Mouse (Mus musculus) heart, postnatal 0 days (tissue): ENCODE measurements around the gene Dhcr24. TPM values are rescaled to one million over a fixed set of nuclear protein-coding genes. Genes with fewer than 3 reads are reported as not detected.

Experiments used
- ATAC-seq: fragments of 200-750 bp; cut with Nextera tagmentation; 2 replicates; pipeline ENCODE4 v1.8.0; 2017; ENCODE audit warnings: low read depth, moderate number of reproducible peaks, moderate library complexity; ENCODE audit not compliant: insufficient read depth
- DNase-seq: peaks from one replicate; pipeline ENCODE4 v3.0.0-alpha.2; 2016; ENCODE audit warnings: low spot score
- H3K27ac ChIP-seq: fragments of 300-500 bp; sonication (generic); 2 replicates; pipeline ENCODE4 v1.5.1; 2014; ENCODE audit warnings: low read depth, mild to moderate bottlenecking
- H3K27me3 ChIP-seq: fragments of 300-500 bp; sonication (generic); 2 replicates; pipeline ENCODE4 v1.6.1; 2014; ENCODE audit warnings: low read length, mixed read lengths; ENCODE audit not compliant: control insufficient read depth, insufficient read depth
- H3K36me3 ChIP-seq: fragments of 300-500 bp; sonication (generic); replicated peaks from 2 replicates; pipeline ENCODE4 v1.6.1; 2014; ENCODE audit warnings: low read length, mixed read lengths; ENCODE audit not compliant: control insufficient read depth, insufficient read depth
- H3K4me1 ChIP-seq: fragments of 300-500 bp; sonication (generic); 2 replicates; pipeline ENCODE4 v1.6.1; 2014; ENCODE audit warnings: antibody characterized with exemption; ENCODE audit not compliant: control insufficient read depth, insufficient read depth
- H3K4me2 ChIP-seq: fragments of 300-500 bp; sonication (generic); 2 replicates; pipeline ENCODE4 v1.6.1; 2014; ENCODE audit warnings: low read depth, mild to moderate bottlenecking, low read length, moderate library complexity
- H3K4me3 ChIP-seq: fragments of 300-500 bp; sonication (generic); 2 replicates; pipeline ENCODE4 v1.5.1; 2014; ENCODE audit warnings: low read depth, low read length
- H3K9ac ChIP-seq: fragments of 300-500 bp; sonication (generic); replicated peaks from 2 replicates; pipeline ENCODE4 v1.6.1; 2014; ENCODE audit warnings: low read depth, low read length, mixed read lengths
- H3K9me3 ChIP-seq: fragments of 300-500 bp; sonication (generic); replicated peaks from 2 replicates; pipeline ENCODE4 v1.6.1; 2016; ENCODE audit warnings: low read length; ENCODE audit not compliant: control insufficient read depth
- CTCF ChIP-seq: IDR thresholded peaks from 2 replicates; pipeline ENCODE4 v1.5.1; 2016; ENCODE audit warnings: antibody characterized with exemption, control low read depth, low read depth
- EP300 ChIP-seq: IDR thresholded peaks from 2 replicates; pipeline ENCODE4 v1.6.1; 2016; ENCODE audit warnings: antibody characterized with exemption, low read depth
- WGBS: fragments of 180-500 bp; shearing (Covaris S2); extraction: QIAGEN DNeasy Blood & Tissue Kit; methylation state at CpG from one replicate; pipeline ENCODE4 v1.1.7; 2014; 5-methylcytosine and 5-hydroxymethylcytosine counted together
- polyA plus RNA-seq: library from polyadenylated mRNA; unstranded; fragments of >200 nt; fragmentation: Nextera tagmentation; extraction: Ambion mirVana; gene quantifications from 2 replicates; pipeline ENCODE4 v1.2.1, GENCODE M21; 2015
- total RNA-seq: library from RNA; depleted of rRNA; stranded (reverse); fragments of >200 nt; gene quantifications from 2 replicates; pipeline ENCODE4 v1.2.3, GENCODE M21; 2014; ENCODE audit warnings: low replicate concordance

The Dhcr24 gene
- total and polyA plus RNA-seq, 2 experiments from 2014 or later: 1.7 to 41.8 TPM

- no peaks in the 10 kb centered on the region for H3K9me3 ChIP-seq
- no peak for TF ChIP-seq EP300
- no peak for TF ChIP-seq CTCF
- H3K36me3 ChIP-seq: no peaks in the 10 kb centered on the region
- no peak overlapping the region for H3K9ac ChIP-seq
- H3K27ac ChIP-seq: no peak overlapping the region
- ATAC-seq (no peak), DNase-seq (no peak)
- peaks cover under 1% of the 10 kb centered on the region; the same call in 1 of the 2 replicates for H3K4me1 ChIP-seq
- 45% methylated on average over 8 of the region's 8 CpGs for WGBS
- no peak overlapping the region for H3K4me3 ChIP-seq
- H3K27me3 ChIP-seq: no peaks in the 10 kb centered on the region
- no peak overlapping the region for H3K4me2 ChIP-seq
Measured at GRCm38 (mm10) chr4:106550516-106551166, 10.2 kb upstream of the Dhcr24 start.

GRCm38 (mm10) chr4:106557262-106557661 is 3.6 kb upstream of the Dhcr24 start:
- WGBS: 80% methylated on average over 5 of the region's 5 CpGs
- Histone ChIP-seq H3K36me3 (no peaks in the 10 kb centered on the region), H3K9ac (no peak overlapping the region), H3K9me3 (no peaks in the 10 kb centered on the region), H3K4me2 (no peak overlapping the region), H3K4me3 (no peak overlapping the region), H3K27me3 (no peaks in the 10 kb centered on the region), H3K27ac (no peak overlapping the region), H3K4me1 (peaks cover 14% of the 10 kb centered on the region)
- TF ChIP-seq CTCF (no peak), EP300 (no peak)
- no peak for DNase-seq
- no peak for ATAC-seq

GRCm38 (mm10) chr4:106557978-106558377 is 2.9 kb upstream of the Dhcr24 start:
- Histone ChIP-seq H3K27ac (no peak overlapping the region), H3K9ac (no peak overlapping the region), H3K4me3 (no peak overlapping the region), H3K9me3 (no peaks in the 10 kb centered on the region), H3K4me1 (peaks cover 21% of the 10 kb centered on the region), H3K36me3 (no peaks in the 10 kb centered on the region), H3K4me2 (no peak overlapping the region), H3K27me3 (no peaks in the 10 kb centered on the region)
- no peak for DNase-seq
- no CpG with 5 or more reads among the region's 1 CpGs for WGBS
- no peak for ATAC-seq
- TF ChIP-seq EP300 (no peak), CTCF (no peak)

DNA sequence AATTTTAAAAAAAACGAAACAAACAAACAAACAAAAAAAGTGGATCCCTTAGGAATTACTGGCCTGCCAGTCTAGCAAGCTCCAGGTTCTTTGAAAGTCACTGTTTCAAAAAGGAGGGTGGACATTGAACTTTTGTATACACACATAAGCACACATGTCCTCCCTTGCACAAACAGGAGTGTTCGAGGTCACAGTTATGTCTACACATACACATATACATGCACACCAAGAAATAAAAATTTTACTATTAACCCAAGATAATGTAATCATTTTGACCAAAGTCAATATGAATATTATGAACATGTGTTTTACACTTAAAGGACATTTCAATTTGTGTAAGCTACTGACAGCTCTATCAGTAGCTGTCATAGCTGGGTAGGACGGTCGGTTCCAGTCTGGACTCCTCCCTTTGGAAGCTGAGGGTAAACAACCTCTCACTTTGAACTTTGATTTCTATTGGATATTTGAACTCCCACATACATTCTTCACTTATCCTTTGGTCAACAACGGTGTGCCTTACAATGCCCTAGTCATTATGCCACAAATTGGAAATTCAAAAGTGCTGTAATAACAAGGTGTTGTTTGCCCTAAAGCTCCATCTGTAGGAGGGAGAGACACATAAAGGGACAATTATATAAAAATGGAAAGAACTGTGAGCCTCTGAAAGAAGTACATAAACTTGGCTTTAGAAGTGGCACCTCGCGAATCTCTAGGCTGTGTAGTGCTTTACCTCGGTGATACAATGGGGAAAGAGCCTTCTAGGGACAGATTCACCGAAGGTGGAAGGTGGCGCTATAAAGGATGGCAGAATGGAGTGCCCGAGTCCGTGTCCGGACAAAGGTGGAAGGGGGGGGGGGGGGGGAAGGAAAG is 1.3 kb upstream of the Dhcr24 start:
- H3K27ac ChIP-seq: no peak overlapping the region
- ATAC-seq (no peak), DNase-seq (no peak)
- H3K4me3 ChIP-seq: peak overlapping the region; percentile 88
- no peaks in the 10 kb centered on the region for H3K27me3 ChIP-seq
- peaks cover 4% of the 10 kb centered on the region; the same call in 1 of the 2 replicates for H3K36me3 ChIP-seq
- peak overlapping the region; percentile 100 for H3K4me2 ChIP-seq
- TF ChIP-seq EP300 (no peak), CTCF (no peak)
- WGBS: 36% methylated on average over 13 of the region's 13 CpGs
- no peaks in the 10 kb centered on the region for H3K9me3 ChIP-seq
- no peak overlapping the region for H3K9ac ChIP-seq
- peaks cover 26% of the 10 kb centered on the region for H3K4me1 ChIP-seq

DNA sequence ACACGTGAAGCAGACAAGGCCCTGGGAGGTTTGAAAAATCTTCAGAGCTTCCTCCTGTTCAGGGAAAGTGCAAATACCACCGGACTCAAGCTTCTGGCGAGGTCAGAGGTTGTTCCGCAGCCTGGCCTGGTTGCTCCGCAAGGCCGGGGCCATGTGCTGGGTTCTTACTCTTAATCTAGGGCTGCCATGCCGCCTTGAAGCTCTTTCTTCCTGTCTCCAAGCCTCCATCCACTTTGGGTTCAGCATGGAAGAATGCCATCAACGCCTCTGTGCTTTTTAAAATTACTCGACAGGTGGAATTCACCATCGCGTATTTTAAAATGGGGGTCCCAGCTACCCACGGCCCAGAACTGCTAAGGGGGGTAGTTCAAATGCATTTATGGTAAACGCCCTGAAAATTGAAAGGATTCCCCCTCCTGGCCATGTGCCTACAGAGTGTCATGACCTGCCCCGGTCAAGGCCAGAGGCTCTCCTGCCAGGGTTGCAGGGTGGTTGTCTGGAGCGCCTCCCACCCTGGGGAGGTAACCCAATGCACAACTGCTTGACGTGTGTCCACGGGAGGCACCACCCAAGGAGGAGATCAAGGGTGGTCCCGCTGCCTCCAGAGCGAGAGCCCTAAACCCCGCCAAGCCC is 509 bp upstream of the Dhcr24 start:
- TF ChIP-seq CTCF (no peak), EP300 (no peak)
- Histone ChIP-seq H3K9ac (0 out of 2 replicates have a peak overlapping the region, but pooled peaks have one; percentile 10), H3K4me1 (peaks cover 26% of the 10 kb centered on the region), H3K9me3 (no peaks in the 10 kb centered on the region), H3K4me2 (peak overlapping the region; percentile 100), H3K27me3 (no peaks in the 10 kb centered on the region), H3K36me3 (peaks cover 12% of the 10 kb centered on the region), H3K27ac (peak overlapping the region; percentile 13; the same call in 1 of the 2 replicates), H3K4me3 (peak overlapping the region; percentile 88)
- DNase-seq (no peak), ATAC-seq (peak; percentile 57)
- 5% methylated on average over 19 of the region's 20 CpGs for WGBS
